Mouse (Mus musculus): ENCODE measurements around the gene Ppp1cc.
A peak's percentile ranks its signal among the peaks of the same experiment; 100 is the strongest.

- TF ChIP-seq ZNF384 (IDR thresholded peaks at IDR 0.05; ENCODE audit: low read depth, low read length) (peak; percentile 86), CHD2 (IDR thresholded peaks at IDR 0.05; ENCODE audit: low read depth, low read length) (no peak), ZC3H11A (IDR thresholded peaks at IDR 0.05; ENCODE audit: borderline replicate concordance, low read depth, low read length) (no peak), HCFC1 (IDR thresholded peaks at IDR 0.05; ENCODE audit: borderline replicate concordance, insufficient read depth, low read length) (no peak), MAFK (IDR thresholded peaks at IDR 0.05; ENCODE audit: insufficient read depth, low read depth, low read length) (no peak)
These were observed 15.7 kb upstream of the Ppp1cc start for GRCm38 (mm10) chr5:122142230-122142992.
